Mouse (Mus musculus): ENCODE results near the gene Myo3b.

DNA sequence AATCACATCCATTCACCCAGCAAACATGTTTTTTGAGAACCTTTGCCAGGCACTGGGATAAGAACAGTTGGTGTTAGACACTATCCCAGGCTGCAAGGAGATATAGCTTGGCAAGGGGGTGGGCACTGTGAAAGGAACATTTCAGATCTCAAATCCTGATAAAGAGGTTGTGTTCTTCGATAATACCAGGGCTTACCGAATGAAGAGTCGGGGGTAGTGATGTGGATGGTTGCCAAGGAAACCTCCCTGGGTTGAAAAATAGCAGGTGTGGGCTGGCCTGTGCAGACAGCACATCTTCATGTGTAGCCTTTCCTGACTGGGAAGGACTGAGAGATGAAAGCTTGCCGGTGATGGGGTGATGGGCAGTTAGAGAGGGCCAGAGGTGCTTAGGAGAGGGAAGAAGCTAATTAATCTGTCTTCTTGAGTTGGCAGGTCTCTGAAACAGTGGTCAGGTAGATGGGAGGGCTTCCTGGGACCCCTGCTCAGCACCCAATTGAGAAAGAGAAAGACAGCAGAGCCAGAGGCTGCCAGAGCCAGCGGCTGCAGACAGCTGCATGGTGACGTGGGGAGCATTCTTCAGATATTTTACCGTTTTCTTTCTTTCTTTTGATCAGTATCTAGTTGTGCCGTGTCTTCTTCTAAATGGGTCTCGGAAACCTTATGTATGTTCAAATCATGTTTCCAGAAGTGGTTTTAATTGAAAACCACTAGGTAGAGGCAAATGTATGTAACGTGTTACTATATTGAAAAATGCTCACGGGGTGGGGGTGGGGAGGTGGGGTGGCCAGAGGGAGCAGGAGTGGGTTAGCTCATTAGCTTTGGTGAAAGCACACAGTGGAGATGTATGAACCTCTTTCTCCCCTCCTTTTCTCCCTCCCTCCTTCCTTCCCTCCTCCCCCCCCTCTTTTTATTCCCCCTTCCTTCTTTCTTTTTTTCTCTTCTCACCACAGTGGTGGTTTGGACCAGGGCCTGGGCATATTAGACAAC is 21.7 kb downstream of the Myo3b start:
- TF ChIP-seq POLR2A (IDR thresholded peaks at IDR 0.05; ENCODE audit: borderline replicate concordance, extremely low read depth, insufficient read depth, insufficient read length, poor library complexity, severe bottlenecking) (no peak), CTCF (IDR thresholded peaks at IDR 0.05; ENCODE audit: borderline replicate concordance, extremely low read depth, insufficient read depth, insufficient read length) (no peak)
